Mouse (Mus musculus): Measurements from ENCODE around the gene Tmem190. TPM values are rescaled to one million over a fixed set of nuclear protein-coding genes. Genes with fewer than 3 reads are reported as not detected.

Tmem190 gene
- not detected for total RNA-seq (2021)
- long read RNA-seq, experiment 1, result 0 reads
- long read RNA-seq, experiment 2, result 0 reads

DNA sequence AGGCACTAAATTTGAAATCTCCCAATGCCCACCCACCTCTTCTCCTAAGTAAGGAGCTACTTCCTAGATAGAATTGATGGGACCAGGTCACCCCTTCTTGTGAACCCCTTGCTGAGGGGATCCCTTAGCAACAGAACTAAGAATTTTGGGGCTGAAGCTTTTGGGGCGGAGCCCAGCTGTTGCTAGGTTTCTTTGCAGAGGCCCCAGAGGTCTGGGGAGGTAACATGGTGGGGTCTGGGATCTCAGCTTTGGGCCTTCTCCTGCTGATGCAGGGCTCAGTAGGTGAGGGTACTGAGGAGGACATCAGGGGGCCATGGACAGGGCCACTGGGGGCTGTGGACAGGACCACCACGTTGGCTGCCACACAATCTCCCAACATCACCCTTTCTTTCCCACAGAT lies at the start of gene Tmem190, which contains the start of gene Il11:
Gene Tmem190 (plus strand): TSS at position 179 of the 400 bp plus-strand sequence.
Gene Il11 (minus strand): TSS at position 101 of the 400 bp plus-strand sequence.
- intact Hi-C loops (cut with DNase I; ENCODE audit: low total_unique reads), result loop anchor here (5.0 kb wide), 1 partner anchor 40 kb away; the partner anchor contains the start of gene Kmt5c

DNA sequence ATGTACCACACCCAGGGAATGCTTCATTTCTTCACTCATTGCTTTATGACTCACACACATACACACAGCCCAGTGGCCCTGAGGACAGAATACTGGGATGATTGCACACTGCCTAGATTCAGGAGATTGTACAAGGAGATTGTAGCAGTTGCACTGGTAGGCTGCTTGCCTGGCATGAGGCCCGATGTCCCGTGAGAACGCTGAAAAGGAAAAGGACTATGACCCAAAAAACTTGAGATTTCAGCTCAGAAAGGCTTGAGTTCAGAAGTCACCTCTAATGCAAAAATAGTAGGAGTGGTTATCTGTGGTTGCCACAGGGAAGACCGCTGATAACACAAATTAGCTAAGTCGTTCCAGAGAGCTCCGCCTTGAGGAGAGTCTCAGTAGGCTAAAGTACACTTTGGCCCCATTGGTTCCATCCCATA lies 49.8 kb upstream of the Tmem190 start:
- intact Hi-C loops (cut with DNase I; ENCODE audit: low total_unique reads), result no loop called here
- no peak for DNase-seq

More for the DNA sequence above, at the start of gene Tmem190, which contains the start of gene Il11:
- DNase-seq, result no peak

DNA sequence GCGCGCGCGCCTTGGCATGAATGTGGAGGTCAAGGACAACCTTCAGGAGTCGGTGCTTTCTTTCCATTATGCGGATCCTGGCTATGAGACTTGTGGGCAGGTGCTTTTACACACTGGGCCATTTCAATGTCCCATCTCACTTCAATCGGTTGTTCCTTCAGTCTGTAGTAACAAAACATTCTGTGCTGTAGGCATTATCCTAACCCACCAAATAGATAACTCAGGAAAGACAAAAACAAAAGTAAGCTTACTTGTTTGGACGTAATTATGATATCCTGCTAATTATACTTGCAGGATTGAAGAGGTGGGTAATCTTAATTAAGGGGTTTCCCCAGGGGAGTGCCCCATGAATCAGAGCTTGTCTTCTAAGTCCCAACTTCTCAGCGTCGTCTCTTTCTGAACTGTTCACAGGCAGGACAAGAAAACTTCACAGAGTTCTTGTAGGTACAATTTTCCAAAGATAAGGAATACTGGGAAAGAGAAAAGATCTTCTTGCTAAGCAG lies 43.6 kb upstream of the Tmem190 start:
- intact Hi-C loops (cut with DNase I; ENCODE audit: low total_unique reads), result no loop called here
- no peak for DNase-seq

DNA sequence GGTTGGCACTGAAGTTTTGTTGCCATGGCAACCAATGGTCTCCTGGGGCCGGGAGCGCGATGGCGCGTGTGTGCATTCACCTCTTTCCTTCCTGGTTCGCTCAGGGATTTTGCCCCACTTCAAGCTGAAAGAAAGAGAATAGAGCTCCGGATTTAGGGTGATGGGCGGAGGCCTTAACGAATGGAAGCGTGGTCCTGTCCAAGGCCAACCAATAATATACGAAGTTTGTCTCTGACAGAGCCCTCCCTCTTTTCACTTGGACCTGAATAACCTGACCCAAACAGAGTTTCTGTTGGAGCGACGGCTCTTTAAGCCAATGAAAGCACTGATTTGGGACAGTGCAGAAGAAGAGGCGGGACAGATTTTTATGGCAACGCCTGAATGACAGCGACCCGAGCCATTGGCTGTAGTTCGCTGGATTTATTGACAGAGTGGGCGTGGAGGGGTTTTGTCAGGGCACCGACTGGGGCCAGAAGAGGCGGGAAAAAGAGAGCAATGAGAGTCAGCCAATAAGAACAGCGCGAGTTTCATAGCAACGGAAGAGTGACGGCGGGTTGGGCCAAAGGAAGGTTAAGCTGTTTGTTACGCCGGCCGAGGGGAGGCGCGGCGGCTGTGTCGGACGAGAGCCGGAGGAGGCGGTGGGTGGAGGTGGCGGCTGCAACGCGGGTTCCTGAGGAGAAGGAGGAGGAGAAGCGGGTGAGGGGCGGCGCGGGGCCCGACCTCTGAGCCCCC lies 43.0 kb upstream of the Tmem190 start, which contains the start of gene Kmt5c:
Gene Kmt5c (plus strand): TSS at position 572 of the 732 bp plus-strand sequence.
- peak; percentile 96 for DNase-seq
- intact Hi-C loops (cut with DNase I; ENCODE audit: low total_unique reads), result loop anchor here (5.0 kb wide), 1 partner anchor 43 kb away; the partner anchor contains the start of genes Il11 and Tmem190

DNA sequence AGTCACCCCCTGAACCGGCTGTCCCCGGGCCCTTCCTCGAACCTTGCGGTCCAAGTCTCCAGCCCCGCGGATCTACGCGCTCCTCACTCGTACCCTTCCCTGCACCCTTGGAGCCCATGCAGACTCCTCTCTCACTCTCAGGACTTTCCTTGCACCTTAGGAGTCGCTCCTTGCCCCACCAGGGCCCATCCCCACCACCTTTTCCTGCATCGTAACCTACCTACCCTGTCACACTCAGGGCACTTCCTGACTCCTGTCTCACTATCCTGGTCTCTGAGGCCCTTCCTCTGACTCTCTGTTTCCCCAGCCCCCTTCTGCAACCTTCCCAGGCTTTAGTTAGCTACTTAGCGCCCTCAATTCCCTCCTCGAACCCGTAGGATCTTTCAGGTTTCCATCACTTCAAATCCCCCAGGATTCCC lies 42.4 kb upstream of the Tmem190 start:
- intact Hi-C loops (cut with DNase I; ENCODE audit: low total_unique reads), result loop anchor here (5.0 kb wide), 1 partner anchor 42 kb away; the partner anchor contains the start of genes Il11 and Tmem190
- no peak for DNase-seq

DNA sequence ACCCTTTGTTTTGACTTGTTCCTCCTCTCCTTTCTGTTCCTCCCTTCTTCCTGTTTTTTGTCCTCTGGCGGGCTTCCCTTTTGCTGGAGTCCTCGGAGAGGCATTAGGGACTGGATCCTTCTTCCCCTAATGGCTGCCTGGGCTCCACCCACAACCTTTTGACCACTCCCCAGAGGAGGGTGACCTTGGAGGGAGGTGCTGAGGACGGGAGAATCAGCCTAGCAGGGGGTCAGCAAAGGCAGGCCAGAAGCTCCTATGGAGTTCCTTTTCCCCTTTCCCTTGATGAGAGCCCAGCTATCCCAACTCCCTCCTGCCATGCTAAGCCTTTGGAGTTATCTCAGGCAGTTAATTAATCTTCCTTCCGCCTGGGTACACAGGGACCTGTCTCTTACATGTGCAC lies 41.6 kb upstream of the Tmem190 start:
- intact Hi-C loops (cut with DNase I; ENCODE audit: low total_unique reads), result loop anchor here (5.0 kb wide), 1 partner anchor 41 kb away; the partner anchor contains the start of genes Il11 and Tmem190
- peak; percentile 71 for DNase-seq

DNA sequence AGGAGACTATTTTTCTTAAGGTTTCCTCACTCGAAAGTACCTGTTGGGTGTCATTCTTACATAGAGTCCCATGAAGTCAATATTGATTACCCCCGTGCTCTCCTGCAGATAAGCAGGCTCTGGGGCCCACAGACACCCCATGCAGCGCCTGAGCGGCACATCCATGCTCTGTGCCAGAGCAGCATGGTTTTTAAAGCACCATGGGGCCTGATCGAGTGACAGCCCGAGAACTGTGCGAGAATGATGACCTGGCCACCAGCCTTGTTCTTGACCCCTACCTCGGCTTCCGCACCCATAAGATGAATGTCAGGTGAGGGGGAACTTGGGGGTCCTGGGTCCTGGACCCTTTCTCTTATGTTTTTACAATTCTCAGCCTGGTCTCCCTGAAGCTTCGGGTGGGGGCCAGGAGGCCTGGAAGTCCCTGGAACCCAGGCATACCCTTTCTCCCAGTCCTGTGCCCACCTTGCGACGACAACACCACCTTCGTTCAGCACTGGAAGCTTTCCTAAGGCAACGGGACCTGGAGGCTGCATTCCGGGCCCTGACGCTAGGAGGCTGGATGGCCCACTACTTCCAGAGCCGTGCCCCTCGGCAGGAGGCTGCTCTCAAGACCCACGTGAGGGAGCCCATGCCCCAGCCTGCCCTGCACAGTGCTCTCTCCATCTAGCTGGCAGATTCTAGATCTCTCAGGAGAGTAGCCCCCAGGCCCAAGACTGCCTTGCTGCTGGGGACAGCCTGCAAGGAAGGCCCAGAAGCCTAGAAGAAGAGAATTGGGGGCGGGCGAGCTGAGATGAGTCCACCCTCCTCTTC lies 40.9 kb upstream of the Tmem190 start:
- DNase-seq, result no peak
- intact Hi-C loops (cut with DNase I; ENCODE audit: low total_unique reads), result loop anchor here (5.0 kb wide), 1 partner anchor 40 kb away; the partner anchor contains the start of genes Il11 and Tmem190

DNA sequence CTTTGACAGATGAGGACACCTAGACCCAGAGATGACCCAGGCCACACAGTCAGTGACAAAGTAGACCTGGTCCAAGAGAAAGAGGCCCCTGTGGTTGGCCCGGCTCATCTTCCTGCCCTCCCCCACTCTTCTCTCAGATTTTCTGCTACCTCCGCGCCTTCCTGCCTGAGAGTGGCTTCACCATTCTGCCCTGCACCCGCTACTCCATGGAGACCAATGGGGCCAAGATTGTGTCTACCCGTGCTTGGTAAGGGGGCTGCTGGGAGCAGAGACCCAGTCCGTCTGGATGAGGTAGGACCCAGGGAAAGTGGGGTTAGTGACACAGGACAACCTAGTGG lies 40.3 kb upstream of the Tmem190 start:
- intact Hi-C loops (cut with DNase I; ENCODE audit: low total_unique reads), result loop anchor here (5.0 kb wide), 1 partner anchor 40 kb away; the partner anchor contains the start of genes Il11 and Tmem190
- DNase-seq, result no peak

DNA sequence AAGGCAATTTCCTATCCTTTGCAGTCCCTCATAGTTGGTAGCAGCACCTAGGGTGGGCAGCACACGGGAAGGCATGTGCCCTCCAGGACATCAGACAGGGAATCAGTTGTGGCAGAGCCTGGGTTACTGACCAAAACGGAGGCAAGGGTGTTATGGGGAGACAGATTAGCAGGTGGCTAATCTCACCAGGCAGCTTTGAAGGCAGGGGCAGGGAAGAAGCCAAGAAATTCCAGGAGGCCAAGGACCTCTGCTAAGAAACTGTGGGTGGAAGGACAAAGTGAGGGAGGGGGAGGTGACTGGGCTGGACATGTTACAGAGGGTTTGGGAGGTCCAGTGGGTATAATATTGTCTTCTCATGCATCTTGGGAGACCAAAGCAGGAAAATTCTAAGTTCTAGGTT lies 39.4 kb upstream of the Tmem190 start:
- intact Hi-C loops (cut with DNase I; ENCODE audit: low total_unique reads), result loop anchor here (5.0 kb wide), 1 partner anchor 39 kb away; the partner anchor contains the start of genes Il11 and Tmem190
- no peak for DNase-seq

DNA sequence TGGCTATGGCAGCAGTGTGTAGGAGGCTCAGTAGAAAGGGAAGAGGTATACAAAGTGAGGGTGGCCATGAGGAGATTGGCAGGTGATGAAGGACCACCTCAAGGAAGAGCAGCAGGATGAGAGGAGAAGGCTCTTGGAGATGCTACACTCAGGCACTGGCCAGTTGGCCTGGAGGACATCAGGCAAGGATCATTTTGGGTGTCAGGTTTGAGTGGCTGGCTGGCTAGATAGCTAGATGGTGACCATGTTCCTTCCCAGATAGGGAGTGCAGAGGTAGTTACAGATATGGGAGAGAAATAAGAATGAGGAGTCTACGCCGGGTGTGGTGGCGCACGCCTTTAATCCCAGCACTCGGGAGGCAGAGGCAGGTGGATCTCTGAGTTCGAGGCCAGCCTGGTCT lies 37.9 kb upstream of the Tmem190 start:
- intact Hi-C loops (cut with DNase I; ENCODE audit: low total_unique reads), result loop anchor here (5.0 kb wide), 1 partner anchor 37 kb away; the partner anchor contains the start of genes Il11 and Tmem190
- DNase-seq, result no peak

DNA sequence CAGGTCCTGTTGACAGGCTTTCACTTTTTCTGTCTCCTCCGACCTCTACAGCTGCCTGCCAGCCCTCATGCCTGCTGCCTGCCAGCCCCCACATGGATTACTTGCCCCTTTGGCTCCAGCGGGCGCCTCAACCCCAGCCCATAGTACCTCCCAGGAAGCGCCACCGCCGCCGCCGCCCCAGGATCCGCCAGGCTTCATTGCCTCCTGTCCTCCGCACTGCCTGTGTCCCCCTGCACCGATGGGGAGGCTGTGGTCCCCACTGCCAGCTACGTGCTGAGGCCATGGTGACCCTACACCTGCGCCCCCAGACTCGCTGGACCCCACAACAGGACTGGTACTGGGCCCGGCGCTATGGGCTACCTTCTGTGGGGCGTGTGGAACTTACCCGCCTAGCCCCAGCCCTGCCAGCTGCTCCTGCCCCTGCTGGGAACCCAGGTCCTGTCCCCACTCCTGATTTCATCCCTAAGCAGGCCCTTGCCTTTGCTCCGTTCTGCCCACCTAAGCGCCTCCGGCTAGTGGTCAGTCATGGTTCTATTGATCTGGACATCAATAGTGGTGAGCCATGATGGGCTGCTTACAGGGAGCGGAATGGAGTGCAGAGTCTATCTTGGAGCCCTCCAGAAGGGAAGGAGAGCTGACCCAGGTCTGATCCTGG lies 36.3 kb upstream of the Tmem190 start:
- intact Hi-C loops (cut with DNase I; ENCODE audit: low total_unique reads), result no loop called here
- no peak for DNase-seq

DNA sequence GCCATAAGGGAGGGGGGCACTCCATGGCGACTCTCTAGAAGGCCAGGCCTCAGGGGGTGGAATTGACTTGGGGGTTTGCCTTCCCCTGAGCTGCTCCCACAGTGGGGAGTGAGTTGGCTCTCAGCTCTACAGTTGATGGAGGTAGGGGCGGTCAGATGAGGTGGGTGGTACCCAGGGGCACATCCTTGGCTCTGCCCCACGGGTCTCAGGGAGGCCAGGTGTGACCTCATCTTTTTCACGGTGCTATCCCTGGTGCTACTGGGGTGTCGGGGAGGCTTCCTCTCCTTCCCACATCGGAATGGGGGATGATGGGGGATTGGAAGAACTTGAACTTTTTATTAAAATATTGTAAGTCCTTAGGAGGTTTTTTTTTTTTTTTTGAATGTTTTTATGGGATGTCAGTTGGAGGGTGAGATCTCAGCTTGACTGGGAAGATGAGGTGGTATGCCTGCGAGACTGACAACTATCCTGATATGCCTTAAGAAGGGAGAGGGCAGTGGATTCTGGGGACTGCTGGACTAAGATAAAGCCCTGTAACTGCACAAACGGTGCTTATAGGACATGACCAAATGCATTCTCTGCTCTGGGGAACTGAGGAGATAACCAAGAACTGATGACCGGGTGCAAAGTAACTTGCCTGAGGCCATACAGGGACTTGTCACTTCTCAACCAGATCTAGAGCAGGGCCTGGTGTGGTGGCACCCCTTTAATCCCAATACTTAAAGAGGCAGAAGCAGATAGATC lies 35.4 kb upstream of the Tmem190 start:
- no peak for DNase-seq
- intact Hi-C loops (cut with DNase I; ENCODE audit: low total_unique reads), result no loop called here

DNA sequence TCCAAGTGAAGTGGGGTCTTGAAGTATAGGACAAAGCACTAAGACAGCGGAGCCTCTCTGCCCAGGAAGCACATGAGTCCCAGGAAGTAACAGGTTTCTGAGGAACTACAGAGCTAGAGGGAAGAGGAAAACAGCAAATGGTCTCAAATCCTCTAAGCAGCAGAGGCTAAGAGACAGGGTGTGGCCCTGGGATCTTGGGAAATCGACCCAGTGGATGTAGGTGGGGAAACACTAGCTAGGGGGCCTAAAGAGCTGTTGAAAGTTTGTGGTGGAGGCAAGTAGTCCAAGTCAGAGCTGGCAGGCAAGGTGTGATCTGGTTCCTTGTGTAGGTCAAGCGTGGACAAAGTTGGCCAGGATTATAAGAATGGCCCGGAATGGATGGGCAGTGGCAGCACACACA lies 34.4 kb upstream of the Tmem190 start:
- intact Hi-C loops (cut with DNase I; ENCODE audit: low total_unique reads), result no loop called here
- no peak for DNase-seq

DNA sequence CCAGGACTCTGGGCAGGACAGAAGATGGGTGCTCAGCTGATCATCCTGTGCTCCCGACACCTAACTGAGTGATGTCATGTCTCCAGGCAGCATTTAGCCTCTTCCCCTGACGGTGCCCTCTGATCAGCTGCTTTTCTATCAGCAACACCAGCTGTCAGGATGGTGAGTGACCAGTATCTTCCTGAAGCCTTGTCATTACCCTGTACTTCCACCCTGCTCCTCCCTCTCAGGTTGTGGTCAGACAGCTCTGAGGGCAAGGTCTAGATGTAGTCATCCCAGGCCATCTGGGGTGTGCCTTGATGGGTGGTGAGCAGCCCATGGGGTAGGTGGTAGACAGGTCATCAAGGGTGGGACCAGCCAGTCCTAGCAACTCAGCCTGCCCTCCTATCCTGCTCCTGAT lies 33.6 kb upstream of the Tmem190 start:
- DNase-seq, result no peak

DNA sequence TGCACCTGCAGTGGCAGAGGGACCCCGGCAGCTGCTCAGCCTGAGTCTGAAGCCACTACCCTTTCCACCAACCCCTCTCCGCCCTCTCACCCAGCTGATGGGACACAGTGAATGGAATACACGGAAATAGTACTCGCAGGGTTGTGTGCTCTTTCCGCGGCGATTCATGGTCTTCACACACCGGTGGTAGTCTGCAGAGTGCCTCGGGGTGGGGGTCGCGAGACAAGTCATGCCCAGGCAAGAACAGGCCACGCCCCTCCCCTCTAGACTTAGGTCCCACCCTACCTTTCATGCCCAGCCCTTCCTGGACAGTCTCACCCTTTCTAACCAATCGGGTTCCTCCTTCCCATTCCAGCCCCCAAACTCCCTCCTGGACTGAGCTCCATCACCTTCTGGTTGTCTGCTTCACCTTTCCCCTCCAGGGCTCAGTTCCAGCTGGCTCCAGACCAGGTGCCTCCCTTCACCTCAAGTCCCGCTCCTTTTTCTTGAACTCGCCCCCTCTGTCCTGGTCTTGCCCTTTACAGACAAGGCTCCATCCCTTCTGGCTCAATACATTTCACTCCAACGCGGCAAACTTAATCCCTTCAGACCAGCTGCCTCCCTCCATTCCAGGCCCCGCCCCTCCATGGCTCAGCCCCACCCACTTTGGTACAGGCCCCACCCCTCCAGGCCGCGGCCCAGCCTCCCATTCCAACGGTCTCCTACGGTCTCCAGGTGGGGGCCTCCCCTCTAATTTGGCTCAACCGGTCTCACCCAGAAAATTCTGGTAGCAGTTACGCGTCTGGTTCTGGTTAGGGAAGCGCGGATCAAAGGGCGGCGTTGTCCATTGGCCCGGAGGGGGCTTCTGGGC lies 30.5 kb upstream of the Tmem190 start:
- DNase-seq, result no peak

More for the DNA sequence above, 33.6 kb upstream of the Tmem190 start:
- intact Hi-C loops (cut with DNase I; ENCODE audit: low total_unique reads), result no loop called here

DNA sequence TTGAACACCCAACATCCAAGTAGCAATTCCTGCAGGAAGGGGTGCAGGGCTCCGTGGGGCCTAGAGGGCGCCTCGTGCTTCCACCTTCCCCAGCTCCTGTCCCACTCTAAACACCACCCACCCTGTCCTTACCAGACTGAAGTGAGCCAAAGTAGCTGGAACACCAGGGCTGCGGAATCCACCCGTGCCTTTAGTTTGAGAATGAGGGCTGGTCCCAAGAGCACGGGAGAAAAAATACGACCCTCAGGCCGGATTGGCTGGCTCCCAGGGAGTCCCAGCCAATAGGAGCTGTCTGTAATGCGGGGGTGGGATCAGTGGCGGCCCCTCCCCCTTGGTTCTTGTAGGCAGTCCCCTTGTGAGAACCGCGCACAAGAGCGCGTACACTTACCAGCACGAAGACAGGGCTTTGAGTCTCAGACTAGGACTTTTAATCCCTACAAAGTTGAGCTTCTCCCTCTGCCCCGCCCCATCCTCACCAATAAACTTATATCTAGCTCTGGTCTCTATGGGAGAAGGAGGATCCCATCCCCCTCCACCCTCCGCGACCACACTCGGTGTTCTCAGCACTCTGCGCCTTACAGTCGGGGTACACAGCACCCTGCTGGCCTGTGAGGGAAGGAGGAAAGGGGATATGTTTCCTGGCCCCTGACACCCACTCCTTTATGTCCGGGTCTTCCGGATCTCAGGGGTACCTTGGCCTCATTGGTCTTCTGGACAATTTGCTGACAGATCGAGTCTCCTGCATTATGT lies 29.7 kb upstream of the Tmem190 start, which contains the start of gene Cox6b2:
Gene Cox6b2 (minus strand): TSS at position 274 of the 750 bp plus-strand sequence.
- intact Hi-C loops (cut with DNase I; ENCODE audit: low total_unique reads), result no loop called here

More for the DNA sequence above, 30.5 kb upstream of the Tmem190 start:
- intact Hi-C loops (cut with DNase I; ENCODE audit: low total_unique reads), result no loop called here

DNA sequence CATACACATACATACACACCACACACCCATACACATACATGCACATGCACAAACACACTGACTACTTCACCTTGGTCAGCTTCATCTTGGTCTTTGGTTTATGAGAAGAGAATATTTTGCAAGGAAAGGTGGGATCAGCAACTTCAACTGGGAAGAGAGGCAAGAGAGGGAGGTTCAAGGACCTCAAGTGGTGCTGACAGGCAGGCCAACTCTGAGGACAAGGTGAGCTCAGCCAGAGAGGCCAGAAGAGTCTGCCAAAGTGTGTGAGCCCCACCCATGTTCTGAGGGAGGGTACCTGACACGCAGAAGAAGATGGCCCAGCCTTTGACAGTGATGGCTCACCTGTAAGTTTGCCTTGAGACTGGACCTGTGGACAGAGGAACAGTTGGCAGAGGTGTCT lies 23.1 kb upstream of the Tmem190 start:
- no peak for DNase-seq
- intact Hi-C loops (cut with DNase I; ENCODE audit: low total_unique reads), result no loop called here

More for the DNA sequence above, 29.7 kb upstream of the Tmem190 start, which contains the start of gene Cox6b2:
- DNase-seq, result peak; percentile 68
